Mouse (Mus musculus) heart, embryonic 16.5 days (tissue): Measurements from ENCODE around the gene Golt1a. TPM values are rescaled to one million over a fixed set of nuclear protein-coding genes. Genes with fewer than 3 reads are reported as not detected.

Experiments used
- ATAC-seq: fragments of 200-750 bp; cut with Nextera tagmentation; replicated peaks from 2 replicates; pipeline ENCODE4 v1.8.0; 2017; ENCODE audit warnings: moderate number of reproducible peaks; ENCODE audit not compliant: insufficient read depth, low FRiP score; ENCODE audit errors: extremely low read depth
- H3K27ac ChIP-seq: fragments of 300-500 bp; sonication (generic); 2 replicates; pipeline ENCODE4 v1.5.1; 2014; ENCODE audit warnings: mild to moderate bottlenecking, low read length, control low read depth, moderate library complexity
- H3K27me3 ChIP-seq: fragments of 300-500 bp; sonication (generic); 2 replicates; pipeline ENCODE4 v1.6.1; 2014; ENCODE audit warnings: low read length, mixed read lengths; ENCODE audit not compliant: control insufficient read depth, insufficient read depth
- H3K36me3 ChIP-seq: fragments of 300-500 bp; sonication (generic); 2 replicates; pipeline ENCODE4 v1.6.1; 2014; ENCODE audit not compliant: control insufficient read depth, insufficient read depth
- H3K4me1 ChIP-seq: fragments of 300-500 bp; sonication (generic); 2 replicates; pipeline ENCODE4 v1.6.1; 2014; ENCODE audit warnings: low read length, mixed read lengths; ENCODE audit not compliant: control insufficient read depth, insufficient read depth
- H3K4me2 ChIP-seq: fragments of 300-500 bp; sonication (generic); 2 replicates; pipeline ENCODE4 v1.6.1; 2014; ENCODE audit warnings: low read depth, mild to moderate bottlenecking, control low read depth, low read length
- H3K4me3 ChIP-seq: fragments of 300-500 bp; sonication (generic); 2 replicates; pipeline ENCODE4 v1.5.1; 2014; ENCODE audit warnings: mild to moderate bottlenecking, control low read depth, low read length
- H3K9ac ChIP-seq: fragments of 300-500 bp; sonication (generic); 2 replicates; pipeline ENCODE4 v1.6.1; 2014; ENCODE audit warnings: low read length, control low read depth
- H3K9me3 ChIP-seq: fragments of 300-500 bp; sonication (generic); replicated peaks from 2 replicates; pipeline ENCODE4 v1.6.1; 2016; ENCODE audit warnings: low read length; ENCODE audit not compliant: control insufficient read depth
- WGBS: fragments of 180-500 bp; shearing (Covaris S2); extraction: QIAGEN DNeasy Blood & Tissue Kit; methylation state at CpG from one replicate; pipeline ENCODE4 v1.1.7; 2014; 5-methylcytosine and 5-hydroxymethylcytosine counted together
- polyA plus RNA-seq: library from polyadenylated mRNA; unstranded; fragments of >200 nt; fragmentation: Nextera tagmentation; extraction: Ambion mirVana; gene quantifications from 2 replicates; pipeline ENCODE4 v1.2.1, GENCODE M21; 2015

Gene Golt1a
- polyA plus RNA-seq, 1 experiment from 2014 or later = not detected

DNA sequence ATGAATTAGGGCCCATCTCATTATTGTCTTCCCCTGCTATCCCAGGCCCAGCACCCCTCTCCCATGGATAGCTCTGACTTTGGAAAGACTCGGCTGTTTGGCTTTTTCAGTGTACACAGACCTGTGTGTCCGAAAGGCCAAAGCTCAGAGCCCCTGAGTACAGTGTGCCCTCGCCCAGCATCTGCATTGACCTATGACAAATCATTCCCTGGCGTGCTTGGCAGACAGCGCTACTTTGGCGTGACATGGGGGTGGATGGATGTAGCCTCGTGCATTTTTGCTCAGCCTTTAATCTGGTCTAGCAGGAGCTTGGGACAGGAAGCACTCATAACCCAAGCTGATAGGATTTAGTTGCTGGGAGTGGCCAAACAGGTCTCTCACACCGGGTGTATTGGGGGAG, 62.5 kb downstream of the Golt1a start:
- Histone ChIP-seq H3K4me1 (0 out of 2 replicates have a peak, but pooled peaks cover 2% of the 10 kb centered on the region), H3K4me2 (no peak overlapping the region), H3K9me3 (no peaks in the 10 kb centered on the region), H3K36me3 (no peaks in the 10 kb centered on the region), H3K4me3 (no peak overlapping the region), H3K27me3 (no peaks in the 10 kb centered on the region), H3K27ac (no peak overlapping the region), H3K9ac (no peak overlapping the region)
- ATAC-seq = no peak
- WGBS = 58% methylated on average over 8 of the region's 8 CpGs

Other genes starting within 250 kb of the Golt1a start
- gene Ppp1r15b, start 178.7 kb upstream of the Golt1a start, polyA plus RNA-seq = 22.3 and 25.1 TPM in 2 replicates
- 12.3 and 14.0 TPM in 2 replicates for gene Plekha6, start 145.6 kb upstream of the Golt1a start, polyA plus RNA-seq
- gene Kiss1, start 12.1 kb downstream of the Golt1a start, polyA plus RNA-seq = not detected in 2 replicates
- gene Ren1, start 40.7 kb downstream of the Golt1a start, polyA plus RNA-seq = 0.75 and 1.2 TPM in 2 replicates
- gene Etnk2, start 53.8 kb downstream of the Golt1a start, polyA plus RNA-seq = 1.7 and 2.1 TPM in 2 replicates
- 4.3 and 5.8 TPM in 2 replicates for gene Sox13, start 114.6 kb downstream of the Golt1a start, polyA plus RNA-seq